Mouse (Mus musculus): ENCODE measurements around the gene Nav2. TPM values are rescaled to one million over a fixed set of nuclear protein-coding genes. Genes with fewer than 3 reads are reported as not detected.

Gene Nav2
- total and polyA plus RNA-seq, 3 experiments = 2.0 to 2.7 TPM; not detected in 1

GRCm38 (mm10) chr7:49525348-49526100 lies 617.0 kb downstream of the Nav2 start:
- Histone ChIP-seq H3K79me2 (ENCODE audit: control insufficient read depth, insufficient read depth, low read length, poor library complexity) (no peaks in the 10 kb centered on the region), H3K9ac (ENCODE audit: control insufficient read depth, low read depth, low read length, poor library complexity, severe bottlenecking) (no peak overlapping the region), H3K27ac (ENCODE audit: control insufficient read depth, low read depth, low read length) (no peak overlapping the region), H3K4me1 (ENCODE audit: control insufficient read depth in 1 of 2, insufficient read depth in 2 of 2, low read length in 2 of 2) (no peaks in the 10 kb centered on the region), H3K9me3 (replicated peaks; ENCODE audit: insufficient read depth, low read length) (no peaks in the 10 kb centered on the region), H3K36me3 (ENCODE audit: control insufficient read depth in 1 of 2, insufficient read depth in 2 of 2, low read length in 2 of 2) (no peaks in the 10 kb centered on the region), H3K27me3 (ENCODE audit: control insufficient read depth in 1 of 2, insufficient read depth in 2 of 2, low read length in 2 of 2) (no peaks in the 10 kb centered on the region), H3K4me3 (ENCODE audit: control insufficient read depth in 1 of 2, insufficient read depth in 1 of 2, low read depth in 2 of 2, low read length in 2 of 2) (no peak overlapping the region)
- TF ChIP-seq NRF1 (IDR thresholded peaks at IDR 0.05; ENCODE audit: insufficient read depth, low read depth, low read length, poor library complexity, severe bottlenecking) (no peak), USF1 (IDR thresholded peaks at IDR 0.05; ENCODE audit: low read depth, low read length) (no peak), POLR2A (IDR thresholded peaks at IDR 0.05; ENCODE audit: control insufficient read depth in 1 of 2, insufficient read depth in 1 of 2, low read depth in 1 of 2, low read length in 2 of 2, poor library complexity in 1 of 2) (no peak), UBTF (IDR thresholded peaks at IDR 0.05; ENCODE audit: borderline replicate concordance, insufficient read depth, low read depth, low read length) (no peak), TCF12 (IDR thresholded peaks at IDR 0.05; ENCODE audit: low read depth, low read length) (no peak), BHLHE40 (IDR thresholded peaks at IDR 0.05; ENCODE audit: borderline replicate concordance, low read depth, low read length) (no peak), TBP (IDR thresholded peaks at IDR 0.05; ENCODE audit: low read depth, low read length) (no peak), MAFK (IDR thresholded peaks at IDR 0.05; ENCODE audit: borderline replicate concordance, low read depth, low read length) (no peak), MXI1 (IDR thresholded peaks at IDR 0.05; ENCODE audit: low read depth, low read length) (no peak), GABPA (IDR thresholded peaks at IDR 0.05; ENCODE audit: low read depth, low read length) (no peak), USF2 (IDR thresholded peaks at IDR 0.05; ENCODE audit: borderline replicate concordance in 1 of 2, insufficient read depth in 1 of 2, low read depth in 1 of 2, low read length in 2 of 2) (no peak), CHD2 (IDR thresholded peaks at IDR 0.05; ENCODE audit: low read length) (no peak), MAZ (IDR thresholded peaks at IDR 0.05; ENCODE audit: low read depth, low read length) (no peak), SIN3A (IDR thresholded peaks at IDR 0.05; ENCODE audit: low read length) (no peak), CHD1 (IDR thresholded peaks at IDR 0.05; ENCODE audit: low read depth, low read length) (no peak)
- DNase-seq (ENCODE audit: low read depth, low spot score) = no peak

- H3K9me3 ChIP-seq (replicated peaks; ENCODE audit: insufficient read depth, low read length) = no peaks in the 10 kb centered on the region
- H3K4me1 ChIP-seq (ENCODE audit: control insufficient read depth in 1 of 2, insufficient read depth in 2 of 2, low read length in 2 of 2) = no peaks in the 10 kb centered on the region
- TF ChIP-seq TBP (IDR thresholded peaks at IDR 0.05; ENCODE audit: low read depth, low read length) = no peak
- TF ChIP-seq ZNF384 (IDR thresholded peaks at IDR 0.05; ENCODE audit: low read depth, low read length) = no peak
- no peak for TF ChIP-seq MAZ (IDR thresholded peaks at IDR 0.05; ENCODE audit: low read depth, low read length)
- no peak for TF ChIP-seq E2F4 (IDR thresholded peaks at IDR 0.05; ENCODE audit: borderline replicate concordance, low read depth, low read length)
- TF ChIP-seq CTCF (IDR thresholded peaks at IDR 0.05 in 2 of 3, conservative IDR thresholded peaks at IDR 0.05 in 1 of 3; ENCODE audit: control insufficient read depth in 1 of 3, insufficient read depth in 1 of 3, low read depth in 2 of 3, low read length in 3 of 3, poor library complexity in 1 of 3, severe bottlenecking in 1 of 3) = no peak
- no peak for TF ChIP-seq JUND (IDR thresholded peaks at IDR 0.05; ENCODE audit: low read depth, low read length)
- no peak for TF ChIP-seq USF1 (IDR thresholded peaks at IDR 0.05; ENCODE audit: low read depth, low read length)
- TF ChIP-seq POLR2A (IDR thresholded peaks at IDR 0.05; ENCODE audit: control insufficient read depth in 1 of 2, insufficient read depth in 1 of 2, low read depth in 1 of 2, low read length in 2 of 2, poor library complexity in 1 of 2) = no peak
- TF ChIP-seq ZKSCAN1 (IDR thresholded peaks at IDR 0.05; ENCODE audit: low read depth, low read length) = no peak
- TF ChIP-seq BHLHE40 (IDR thresholded peaks at IDR 0.05; ENCODE audit: borderline replicate concordance, low read depth, low read length) = no peak
- TF ChIP-seq ZC3H11A (IDR thresholded peaks at IDR 0.05; ENCODE audit: low read depth, low read length) = no peak
- no peak for TF ChIP-seq MEF2A (IDR thresholded peaks at IDR 0.05; ENCODE audit: extremely low read depth, insufficient replicate concordance, low read depth, low read length, poor library complexity, severe bottlenecking)
- no peak for TF ChIP-seq TAL1 (IDR thresholded peaks at IDR 0.05; ENCODE audit: low read length)
- H3K27me3 ChIP-seq (ENCODE audit: control insufficient read depth in 1 of 2, insufficient read depth in 2 of 2, low read length in 2 of 2) = no peaks in the 10 kb centered on the region
- no peak overlapping the region for H3K27ac ChIP-seq (ENCODE audit: control insufficient read depth, low read depth, low read length)
- H3K4me3 ChIP-seq (ENCODE audit: control insufficient read depth in 1 of 2, insufficient read depth in 1 of 2, low read depth in 2 of 2, low read length in 2 of 2) = no peak overlapping the region
- no peak for DNase-seq (ENCODE audit: low read depth, low spot score)
- H3K9ac ChIP-seq (ENCODE audit: control insufficient read depth, low read depth, low read length, poor library complexity, severe bottlenecking) = no peak overlapping the region
- no peaks in the 10 kb centered on the region for H3K36me3 ChIP-seq (ENCODE audit: control insufficient read depth in 1 of 2, insufficient read depth in 2 of 2, low read length in 2 of 2)
- no peaks in the 10 kb centered on the region for H3K79me2 ChIP-seq (ENCODE audit: control insufficient read depth, insufficient read depth, low read length, poor library complexity)
Measured at GRCm38 (mm10) chr7:49526101-49526499, 617.6 kb downstream of the Nav2 start.

Data from MEL (cell line).